In the genomic region with DNA sequence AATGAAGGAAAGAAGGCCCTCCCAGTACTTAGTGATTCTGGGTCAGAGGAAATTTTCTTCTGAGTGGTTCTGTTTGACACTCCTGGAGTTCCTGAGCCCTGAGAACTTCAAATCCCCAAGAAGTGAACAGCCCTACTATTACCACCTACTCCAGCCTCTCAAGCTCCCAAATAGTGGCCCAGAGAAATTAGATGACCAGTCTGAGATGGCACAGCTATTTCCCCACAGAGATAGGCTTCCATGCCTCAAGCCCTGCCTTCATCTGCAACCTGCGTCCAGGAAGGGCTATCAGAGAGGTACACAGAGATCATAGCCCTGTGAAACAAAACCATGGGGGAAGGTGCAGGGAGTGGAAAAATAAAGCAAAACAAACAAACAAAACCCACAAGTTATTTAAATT, we compare ENCODE assay signal across 30 mouse cellular contexts. TPM values are rescaled to one million over a fixed set of nuclear protein-coding genes. Genes with fewer than 3 reads are reported as not detected.
DNase-seq lines count a peak whose midpoint lies in the region; ATAC-seq and TF ChIP-seq lines count a peak whose summit lies in the region.
"Had no signal": no experiment of that assay in that cellular context is flagged by ENCODE, and none has a peak within 500 bp of the region (broad histone marks: within the 10 kb centered on the region; RNA-seq: fewer than 3 reads in every experiment).

No protein-coding gene starts in this region.

- peaks cover 72% of the 10 kb centered on the region for H3K4me1 ChIP-seq in midbrain, embryonic 10.5 days
- peaks cover 32% of the 10 kb centered on the region for H3K4me1 ChIP-seq in midbrain, embryonic 15.5 days
- peaks cover 4% of the 10 kb centered on the region for H3K4me1 ChIP-seq in spleen, adult 2 months (ENCODE audit: control insufficient read depth, insufficient read depth, insufficient read length)
- 0 out of 2 replicates have a peak, but pooled peaks cover 11% of the 10 kb centered on the region for H3K4me1 ChIP-seq in midbrain, embryonic 14.5 days (ENCODE audit: control insufficient read depth, insufficient read depth, low read length)

- no peak overlapping the region for H3K4me2 ChIP-seq in midbrain, embryonic 15.5 days
- H3K4me2 ChIP-seq in midbrain, embryonic 14.5 days (ENCODE audit: low read length), result peak overlapping the region; percentile 11; the same call in 1 of the 2 replicates
- H3K4me2 ChIP-seq: embryonic facial prominence, embryonic 13.5 days; forebrain, embryonic 12.5 days; forebrain, embryonic 15.5 days; heart, embryonic 11.5 days; hindbrain, embryonic 13.5 days had no signal

- H3K9ac ChIP-seq in midbrain, embryonic 15.5 days, result no peak overlapping the region
- no peak overlapping the region for H3K9ac ChIP-seq in midbrain, embryonic 14.5 days (replicated peaks; ENCODE audit: low read length)
- H3K9ac ChIP-seq: embryonic facial prominence, embryonic 13.5 days; forebrain, embryonic 12.5 days; forebrain, embryonic 15.5 days; hindbrain, embryonic 13.5 days had no signal

- TF ChIP-seq POLR2A in spleen, adult 2 months (IDR thresholded peaks at IDR 0.05; ENCODE audit: low read depth, low read length), result no peak

- H3K4me3 ChIP-seq in midbrain, embryonic 10.5 days, result peak overlapping the region; percentile 66
- H3K4me3 ChIP-seq in midbrain, embryonic 15.5 days, result no peak overlapping the region
- peak overlapping the region; percentile 44 for H3K4me3 ChIP-seq in spleen, adult 2 months (ENCODE audit: extremely low read depth, insufficient read depth, insufficient read length)
- H3K4me3 ChIP-seq in midbrain, embryonic 14.5 days (replicated peaks; ENCODE audit: low read depth, low read length), result no peak overlapping the region
- H3K4me3 ChIP-seq: embryonic facial prominence, embryonic 10.5 days; embryonic facial prominence, embryonic 13.5 days; erythroblast, embryonic 14.5 days; forebrain, embryonic 12.5 days; forebrain, embryonic 15.5 days; heart, adult 2 months; hindbrain, embryonic 13.5 days had no signal

- WGBS in midbrain, embryonic 10.5 days, result 24% methylated on average over 1 of the region's 1 CpGs
- WGBS in midbrain, embryonic 15.5 days, result 29% methylated on average over 1 of the region's 1 CpGs
- WGBS in spleen, adult 2 months, result 18% methylated on average over 1 of the region's 1 CpGs
- 32% methylated on average over 1 of the region's 1 CpGs for WGBS in midbrain, embryonic 14.5 days

- no peak for ATAC-seq in midbrain, embryonic 15.5 days (replicated peaks)
- no peak for ATAC-seq in midbrain, embryonic 14.5 days (ENCODE audit: low FRiP score, low TSS enrichment)
- ATAC-seq: forebrain, embryonic 15.5 days; hindbrain, postnatal 0 days; inflammation-experienced regulatory T-cells, adult 6 months had no signal

- peak; percentile 58 for DNase-seq in heart, adult 11 months
- no peak for DNase-seq in heart, adult 8-10 months (ENCODE audit: low spot score)
- no peak for DNase-seq in midbrain, embryonic 10.5 days (ENCODE audit: low spot score)
- no peak for DNase-seq in spleen, adult 2 months (ENCODE audit: low read depth in 1 of 2, low spot score in 2 of 2)
- no peak for DNase-seq in spleen, adult 12 weeks (ENCODE audit: low spot score)
- DNase-seq in midbrain, embryonic 14.5 days, result no peak
- no peak for DNase-seq in T-cell, adult 2 months (ENCODE audit: low spot score)
- DNase-seq: adrenal gland, postnatal 10 days; B cell, adult 2 months; cerebellum, adult 11-12 months; cerebellum, adult 8-10 months; cerebellum, postnatal 10 days; cerebellum, postnatal 36 days; embryo, embryonic 11 days; gastrocnemius, postnatal 25 days; heart, adult 2 months had no signal

- H3K27me3 ChIP-seq in midbrain, embryonic 10.5 days (ENCODE audit: low read depth, poor library complexity, severe bottlenecking), result peaks cover 100% of the 10 kb centered on the region
- H3K27me3 ChIP-seq in midbrain, embryonic 15.5 days (replicated peaks), result peaks cover 85% of the 10 kb centered on the region
- H3K27me3 ChIP-seq in spleen, adult 2 months (ENCODE audit: control insufficient read depth, insufficient read depth, low read length), result peaks cover 3% of the 10 kb centered on the region; the same call in 1 of the 2 replicates
- H3K27me3 ChIP-seq in midbrain, embryonic 14.5 days (ENCODE audit: control insufficient read depth, insufficient read depth, low read length), result peaks cover 91% of the 10 kb centered on the region

- no peak for TF ChIP-seq CTCF in spleen, adult 2 months (IDR thresholded peaks at IDR 0.05; ENCODE audit: extremely low read depth, insufficient read depth, insufficient read length, insufficient replicate concordance)

- H3K9me3 ChIP-seq in midbrain, embryonic 10.5 days (replicated peaks), result no peaks in the 10 kb centered on the region
- H3K9me3 ChIP-seq in midbrain, embryonic 15.5 days, result no peaks in the 10 kb centered on the region
- H3K9me3 ChIP-seq in midbrain, embryonic 14.5 days (ENCODE audit: control insufficient read depth, low read length), result no peaks in the 10 kb centered on the region
- H3K9me3 ChIP-seq: embryonic facial prominence, embryonic 10.5 days; embryonic facial prominence, embryonic 13.5 days; forebrain, embryonic 12.5 days; forebrain, embryonic 15.5 days; hindbrain, embryonic 13.5 days had no signal

- H3K27ac ChIP-seq in midbrain, embryonic 10.5 days (replicated peaks), result peak overlapping the region; percentile 88; the same call in 1 of the 2 replicates
- H3K27ac ChIP-seq in midbrain, embryonic 15.5 days, result no peak overlapping the region
- peak overlapping the region; percentile 94 for H3K27ac ChIP-seq in spleen, adult 2 months (ENCODE audit: insufficient read depth, low read length)
- H3K27ac ChIP-seq in midbrain, embryonic 14.5 days (replicated peaks; ENCODE audit: low read depth, low read length), result no peak overlapping the region
- H3K27ac ChIP-seq: embryonic facial prominence, embryonic 10.5 days; embryonic facial prominence, embryonic 13.5 days; forebrain, embryonic 12.5 days; forebrain, embryonic 15.5 days; heart, adult 2 months; hindbrain, embryonic 13.5 days; hindbrain, postnatal 0 days had no signal

- 0 out of 2 replicates have a peak, but pooled peaks cover 6% of the 10 kb centered on the region for H3K36me3 ChIP-seq in midbrain, embryonic 10.5 days
- H3K36me3 ChIP-seq in midbrain, embryonic 15.5 days (replicated peaks), result no peaks in the 10 kb centered on the region
- H3K36me3 ChIP-seq in spleen, adult 2 months (ENCODE audit: control insufficient read depth, insufficient read depth, low read length), result peaks cover 19% of the 10 kb centered on the region
- H3K36me3 ChIP-seq in midbrain, embryonic 14.5 days (ENCODE audit: control insufficient read depth, insufficient read depth, low read length), result no peaks in the 10 kb centered on the region
- H3K36me3 ChIP-seq: embryonic facial prominence, embryonic 10.5 days; embryonic facial prominence, embryonic 13.5 days; forebrain, embryonic 12.5 days; forebrain, embryonic 15.5 days; hindbrain, embryonic 13.5 days had no signal

RNA-seq across cellular contexts. Expression of gene Pax5, which starts 3.4 kb away (rescaled TPM):
- 1 to 10 TPM in 1 of 4 experiments, under 1 TPM in 3; 0.22 to 2.7 (median 0.55) TPM for total RNA-seq in heart, adult 8-10 months (2022)
- 6.3 and 9.1 TPM in 2 replicates for polyA plus RNA-seq in midbrain, embryonic 10.5 days (2016; fragmentation: Nextera tagmentation; extraction: Ambion mirVana)
- 7.8 and 9.1 TPM in 2 replicates for polyA plus RNA-seq in midbrain, embryonic 15.5 days (2015; fragmentation: Nextera tagmentation; extraction: Ambion mirVana)
- 131 and 166 TPM in 2 replicates for polyA plus RNA-seq in spleen, adult 2 months (2012; rRNA removed)
- polyA plus RNA-seq in midbrain, embryonic 14.5 days (2014; fragmentation: Nextera tagmentation; extraction: Ambion mirVana), result 9.2 and 11.3 TPM in 2 replicates
- total RNA-seq: gastrocnemius, adult 8-10 months; hematopoietic stem cell, adult 5-6 weeks had no signal
- polyA plus RNA-seq: embryonic facial prominence, embryonic 13.5 days; heart, embryonic 11.5 days; heart, embryonic 14.5 days; heart, postnatal 0 days had no signal

RNA-seq across cellular contexts. Expression of gene Zcchc7, which starts 48.8 kb away (rescaled TPM):
- 10 to 100 TPM in 3 of 4 experiments, 1 to 10 TPM in 1; 8.4 to 16.7 (median 14.5) TPM for total RNA-seq in heart, adult 8-10 months (2022)
- polyA plus RNA-seq in midbrain, embryonic 10.5 days (2016; fragmentation: Nextera tagmentation; extraction: Ambion mirVana), result 22.4 and 23.6 TPM in 2 replicates
- 35.3 and 37.1 TPM in 2 replicates for polyA plus RNA-seq in midbrain, embryonic 15.5 days (2015; fragmentation: Nextera tagmentation; extraction: Ambion mirVana)
- 10.1 and 13.3 TPM in 2 replicates for polyA plus RNA-seq in spleen, adult 2 months (2012; rRNA removed)
- 38.3 and 39.8 TPM in 2 replicates for polyA plus RNA-seq in midbrain, embryonic 14.5 days (2014; fragmentation: Nextera tagmentation; extraction: Ambion mirVana)

Comparison
In these comparisons a context has a peak if more than half of its experiments do, and no peak if none do; other contexts are left out.
1. H3K27ac ChIP-seq: peak in midbrain, embryonic 10.5 days (single experiment) and spleen, adult 2 months (single experiment); none in midbrain, embryonic 15.5 days (single experiment) and midbrain, embryonic 14.5 days (single experiment).
2. H3K4me3 ChIP-seq: peak in midbrain, embryonic 10.5 days (single experiment) and spleen, adult 2 months (single experiment); none in midbrain, embryonic 15.5 days (single experiment) and midbrain, embryonic 14.5 days (single experiment).
3. RNA of gene Pax5, which starts 3.4 kb away (polyA plus RNA-seq): 131 to 166 TPM in spleen, adult 2 months; 9.2 to 11.3 TPM in midbrain, embryonic 14.5 days, 7.8 to 9.1 TPM in midbrain, embryonic 15.5 days and 6.3 to 9.1 TPM in midbrain, embryonic 10.5 days; every median in the first group is over 10 times any median in the second.